Mouse (Mus musculus): ENCODE measurements around the gene Hpcal4. TPM values are rescaled to one million over a fixed set of nuclear protein-coding genes. Genes with fewer than 3 reads are reported as not detected.

The Hpcal4 gene
- polyA plus RNA-seq (2014; fragmentation: Nextera tagmentation; extraction: Ambion mirVana), result 21.7 and 43.0 TPM in 2 replicates

- ATAC-seq (ENCODE audit: low read depth), result peak; percentile 45
- Histone ChIP-seq H3K9me3 (ENCODE audit: control insufficient read depth, low read length) (no peaks in the 10 kb centered on the region), H3K4me3 (ENCODE audit: low read depth, low read length) (peak within 1 kb of the TSS; percentile 48), H3K27ac (ENCODE audit: low read depth, low read length) (no peak within 1 kb of the TSS), H3K4me1 (ENCODE audit: control insufficient read depth, insufficient read depth, low read length) (peaks cover 10% of the 10 kb centered on the region; the same call in 1 of the 2 replicates), H3K9ac (replicated peaks; ENCODE audit: low read depth, low read length) (peak within 1 kb of the TSS; percentile 62), H3K36me3 (ENCODE audit: control insufficient read depth, insufficient read depth, low read length) (no peaks in the 10 kb centered on the region), H3K27me3 (ENCODE audit: control insufficient read depth, insufficient read depth, low read length) (peaks cover 13% of the 10 kb centered on the region), H3K4me2 (ENCODE audit: low read depth, low read length) (peak within 1 kb of the TSS; percentile 76)
- 1% methylated on average over 44 of the region's 44 CpGs for WGBS
Measured at GRCm38 (mm10) chr4:123182328-123183238, at the start of gene Hpcal4. Gene Hpcal4 (plus strand): TSS chr4:123183227.

GRCm38 (mm10) chr4:123137551-123137950 lies 45.5 kb upstream of the Hpcal4 start:
- Histone ChIP-seq H3K9me3 (ENCODE audit: control insufficient read depth, low read length) (no peaks in the 10 kb centered on the region), H3K4me1 (ENCODE audit: control insufficient read depth, insufficient read depth, low read length) (peaks cover 6% of the 10 kb centered on the region), H3K27me3 (ENCODE audit: control insufficient read depth, insufficient read depth, low read length) (no peaks in the 10 kb centered on the region), H3K36me3 (ENCODE audit: control insufficient read depth, insufficient read depth, low read length) (peaks cover 19% of the 10 kb centered on the region), H3K9ac (replicated peaks; ENCODE audit: low read depth, low read length) (no peak overlapping the region), H3K4me2 (ENCODE audit: low read depth, low read length) (no peak overlapping the region), H3K4me3 (ENCODE audit: low read depth, low read length) (no peak overlapping the region), H3K27ac (ENCODE audit: low read depth, low read length) (no peak overlapping the region)
- WGBS, result 88% methylated on average over 3 of the region's 3 CpGs
- ATAC-seq (ENCODE audit: low read depth), result no peak

- Histone ChIP-seq H3K9ac (replicated peaks; ENCODE audit: low read depth, low read length) (peak within 1 kb of the TSS; percentile 50), H3K4me1 (ENCODE audit: control insufficient read depth, insufficient read depth, low read length) (peaks cover 6% of the 10 kb centered on the region), H3K4me3 (ENCODE audit: low read depth, low read length) (peak within 1 kb of the TSS; percentile 62), H3K27me3 (ENCODE audit: control insufficient read depth, insufficient read depth, low read length) (no peaks in the 10 kb centered on the region), H3K27ac (ENCODE audit: low read depth, low read length) (peak within 1 kb of the TSS; percentile 69), H3K9me3 (ENCODE audit: control insufficient read depth, low read length) (no peaks in the 10 kb centered on the region), H3K36me3 (ENCODE audit: control insufficient read depth, insufficient read depth, low read length) (peaks cover 7% of the 10 kb centered on the region; the same call in 1 of the 2 replicates), H3K4me2 (ENCODE audit: low read depth, low read length) (peak within 1 kb of the TSS; percentile 91)
- WGBS, result under 1% methylated on average over 34 of the region's 34 CpGs
- ATAC-seq (ENCODE audit: low read depth), result peak; percentile 98
Measured at GRCm38 (mm10) chr4:123139513-123140154, 43.4 kb upstream of the Hpcal4 start, which contains the start of gene Ppie. Gene Ppie (minus strand): TSS chr4:123139951.

GRCm38 (mm10) chr4:123147446-123148150 lies 35.4 kb upstream of the Hpcal4 start:
- H3K4me2 ChIP-seq (ENCODE audit: low read depth, low read length), result no peak overlapping the region
- H3K27ac ChIP-seq (ENCODE audit: low read depth, low read length), result no peak overlapping the region
- H3K27me3 ChIP-seq (ENCODE audit: control insufficient read depth, insufficient read depth, low read length), result no peaks in the 10 kb centered on the region
- no peak overlapping the region for H3K4me3 ChIP-seq (ENCODE audit: low read depth, low read length)
- no peaks in the 10 kb centered on the region for H3K4me1 ChIP-seq (ENCODE audit: control insufficient read depth, insufficient read depth, low read length)
- H3K36me3 ChIP-seq (ENCODE audit: control insufficient read depth, insufficient read depth, low read length), result no peaks in the 10 kb centered on the region
- H3K9ac ChIP-seq (replicated peaks; ENCODE audit: low read depth, low read length), result no peak overlapping the region
- 73% methylated on average over 5 of the region's 5 CpGs for WGBS
- no peaks in the 10 kb centered on the region for H3K9me3 ChIP-seq (ENCODE audit: control insufficient read depth, low read length)
- ATAC-seq (ENCODE audit: low read depth), result no peak

- Histone ChIP-seq H3K27me3 (ENCODE audit: control insufficient read depth, insufficient read depth, low read length) (no peaks in the 10 kb centered on the region), H3K4me1 (ENCODE audit: control insufficient read depth, insufficient read depth, low read length) (no peaks in the 10 kb centered on the region), H3K4me2 (ENCODE audit: low read depth, low read length) (no peak overlapping the region), H3K9ac (replicated peaks; ENCODE audit: low read depth, low read length) (no peak overlapping the region), H3K36me3 (ENCODE audit: control insufficient read depth, insufficient read depth, low read length) (no peaks in the 10 kb centered on the region), H3K4me3 (ENCODE audit: low read depth, low read length) (no peak overlapping the region), H3K9me3 (ENCODE audit: control insufficient read depth, low read length) (no peaks in the 10 kb centered on the region), H3K27ac (ENCODE audit: low read depth, low read length) (no peak overlapping the region)
- WGBS, result 76% methylated on average over 4 of the region's 4 CpGs
- ATAC-seq (ENCODE audit: low read depth), result no peak
Measured at GRCm38 (mm10) chr4:123152003-123152402, 31.0 kb upstream of the Hpcal4 start.

- Histone ChIP-seq H3K27me3 (ENCODE audit: control insufficient read depth, insufficient read depth, low read length) (no peaks in the 10 kb centered on the region), H3K4me3 (ENCODE audit: low read depth, low read length) (no peak overlapping the region), H3K9me3 (ENCODE audit: control insufficient read depth, low read length) (no peaks in the 10 kb centered on the region), H3K36me3 (ENCODE audit: control insufficient read depth, insufficient read depth, low read length) (no peaks in the 10 kb centered on the region), H3K4me1 (ENCODE audit: control insufficient read depth, insufficient read depth, low read length) (no peaks in the 10 kb centered on the region), H3K9ac (replicated peaks; ENCODE audit: low read depth, low read length) (no peak overlapping the region), H3K27ac (ENCODE audit: low read depth, low read length) (no peak overlapping the region), H3K4me2 (ENCODE audit: low read depth, low read length) (no peak overlapping the region)
- no peak for ATAC-seq (ENCODE audit: low read depth)
- 48% methylated on average over 5 of the region's 5 CpGs for WGBS
Measured at GRCm38 (mm10) chr4:123152976-123153375, 30.1 kb upstream of the Hpcal4 start.

- H3K36me3 ChIP-seq (ENCODE audit: control insufficient read depth, insufficient read depth, low read length), result no peaks in the 10 kb centered on the region
- 27% methylated on average over 4 of the region's 4 CpGs for WGBS
- H3K9me3 ChIP-seq (ENCODE audit: control insufficient read depth, low read length), result no peaks in the 10 kb centered on the region
- H3K4me2 ChIP-seq (ENCODE audit: low read depth, low read length), result no peak overlapping the region
- no peaks in the 10 kb centered on the region for H3K27me3 ChIP-seq (ENCODE audit: control insufficient read depth, insufficient read depth, low read length)
- no peak overlapping the region for H3K4me3 ChIP-seq (ENCODE audit: low read depth, low read length)
- ATAC-seq (ENCODE audit: low read depth), result no peak
- H3K4me1 ChIP-seq (ENCODE audit: control insufficient read depth, insufficient read depth, low read length), result no peaks in the 10 kb centered on the region
- H3K27ac ChIP-seq (ENCODE audit: low read depth, low read length), result no peak overlapping the region
- no peak overlapping the region for H3K9ac ChIP-seq (replicated peaks; ENCODE audit: low read depth, low read length)
Measured at GRCm38 (mm10) chr4:123155004-123155403, 28.0 kb upstream of the Hpcal4 start.

- Histone ChIP-seq H3K4me2 (ENCODE audit: low read depth, low read length) (no peak overlapping the region), H3K4me1 (ENCODE audit: control insufficient read depth, insufficient read depth, low read length) (no peaks in the 10 kb centered on the region), H3K36me3 (ENCODE audit: control insufficient read depth, insufficient read depth, low read length) (no peaks in the 10 kb centered on the region), H3K27ac (ENCODE audit: low read depth, low read length) (no peak overlapping the region), H3K4me3 (ENCODE audit: low read depth, low read length) (no peak overlapping the region), H3K27me3 (ENCODE audit: control insufficient read depth, insufficient read depth, low read length) (no peaks in the 10 kb centered on the region), H3K9me3 (ENCODE audit: control insufficient read depth, low read length) (no peaks in the 10 kb centered on the region), H3K9ac (replicated peaks; ENCODE audit: low read depth, low read length) (no peak overlapping the region)
- ATAC-seq (ENCODE audit: low read depth), result no peak
- 82% methylated on average over 2 of the region's 2 CpGs for WGBS
Measured at GRCm38 (mm10) chr4:123155427-123155826, 27.6 kb upstream of the Hpcal4 start.

Measured in neural tube, embryonic 14.5 days (tissue).